Mouse (Mus musculus) forebrain, embryonic 14.5 days (tissue): Measurements from ENCODE around the gene Gm13285. TPM values are rescaled to one million over a fixed set of nuclear protein-coding genes. Genes with fewer than 3 reads are reported as not detected.

Source experiments
- ATAC-seq: fragments of 200-750 bp; cut with Nextera tagmentation; 2 replicates; pipeline ENCODE4 v1.8.0; 2017; ENCODE audit warnings: mild to moderate bottlenecking, moderate library complexity
- DNase-seq: peaks from one replicate; pipeline ENCODE4 v3.0.0-alpha.2; 2015; ENCODE audit warnings: low spot score
- H3K27ac ChIP-seq: fragments of 300-500 bp; sonication (generic); 2 replicates; pipeline ENCODE4 v1.5.1; 2014; ENCODE audit warnings: low read depth, mild to moderate bottlenecking, control low read depth, low read length, moderate library complexity
- H3K27me3 ChIP-seq: fragments of 300-500 bp; sonication (generic); replicated peaks from 2 replicates; pipeline ENCODE4 v1.6.1; 2014; ENCODE audit warnings: low read length, control low read depth, mixed read lengths; ENCODE audit not compliant: control insufficient read depth, insufficient read depth
- H3K36me3 ChIP-seq: fragments of 300-500 bp; sonication (generic); 2 replicates; pipeline ENCODE4 v1.6.1; 2014; ENCODE audit warnings: low read length, control low read depth; ENCODE audit not compliant: control insufficient read depth, insufficient read depth
- H3K4me1 ChIP-seq: fragments of 300-500 bp; sonication (generic); 2 replicates; pipeline ENCODE4 v1.6.1; 2014; ENCODE audit warnings: antibody characterized with exemption, low read length, control low read depth; ENCODE audit not compliant: control insufficient read depth, insufficient read depth
- H3K4me2 ChIP-seq: fragments of 300-500 bp; sonication (generic); 2 replicates; pipeline ENCODE4 v1.6.1; 2014; ENCODE audit warnings: mild to moderate bottlenecking, control low read depth, low read length
- H3K4me3 ChIP-seq: fragments of 300-500 bp; sonication (generic); 2 replicates; pipeline ENCODE4 v1.5.1; 2014; ENCODE audit warnings: low read depth, low read length, control low read depth
- H3K9ac ChIP-seq: fragments of 300-500 bp; sonication (generic); 2 replicates; pipeline ENCODE4 v1.6.1; 2014; ENCODE audit warnings: mild to moderate bottlenecking, low read length, control low read depth, moderate library complexity
- H3K9me3 ChIP-seq: fragments of 300-500 bp; sonication (generic); replicated peaks from 2 replicates; pipeline ENCODE4 v1.6.1; 2016; ENCODE audit warnings: low read length, control low read depth, mixed read lengths; ENCODE audit not compliant: control insufficient read depth
- WGBS: fragments of 180-500 bp; shearing (Covaris S2); extraction: QIAGEN DNeasy Blood & Tissue Kit; methylation state at CpG from one replicate; pipeline ENCODE4 v1.1.7; 2014; 5-methylcytosine and 5-hydroxymethylcytosine counted together
- polyA plus RNA-seq: library from polyadenylated mRNA; unstranded; fragments of >200 nt; fragmentation: Nextera tagmentation; extraction: Ambion mirVana; gene quantifications from 2 replicates; pipeline ENCODE4 v1.2.1, GENCODE M21; 2014

Gene Gm13285
- polyA plus RNA-seq, 1 experiment from 2014 or later = 0.13 TPM

GRCm38 (mm10) chr4:88849698-88850097, 50.2 kb downstream of the Gm13285 start, which contains the start of gene Ifna1:
Gene Ifna1 (plus strand): TSS chr4:88850087.
- WGBS = 35% methylated on average over 1 of the region's 1 CpGs

More at GRCm38 (mm10) chr4:88849698-88850097, 50.2 kb downstream of the Gm13285 start, which contains the start of gene Ifna1:
- no peaks in the 10 kb centered on the region for H3K4me1 ChIP-seq
- no peaks in the 10 kb centered on the region for H3K9me3 ChIP-seq
- DNase-seq (no peak), ATAC-seq (no peak)
- no peak within 1 kb of the TSS for H3K4me2 ChIP-seq
- H3K4me3 ChIP-seq = no peak within 1 kb of the TSS
- H3K27me3 ChIP-seq = no peaks in the 10 kb centered on the region
- H3K9ac ChIP-seq = no peak within 1 kb of the TSS
- no peaks in the 10 kb centered on the region for H3K36me3 ChIP-seq
- H3K27ac ChIP-seq = no peak within 1 kb of the TSS

Other genes with a start within 250 kb of the Gm13285 start
- gene Ifna15, start 241.4 kb upstream of the Gm13285 start, polyA plus RNA-seq = not detected in 2 replicates
- not detected in 2 replicates for gene Ifna14, start 227.9 kb upstream of the Gm13285 start, polyA plus RNA-seq
- gene Ifna9, start 207.3 kb upstream of the Gm13285 start, polyA plus RNA-seq = not detected in 2 replicates
- gene Ifna12, start 196.3 kb upstream of the Gm13285 start, polyA plus RNA-seq = not detected in 2 replicates
- not detected in 2 replicates for gene C87499, start 165.3 kb upstream of the Gm13285 start, polyA plus RNA-seq
- not detected in 2 replicates for gene Ifna13, start 155.2 kb upstream of the Gm13285 start, polyA plus RNA-seq
- gene Ifna16, start 122.7 kb upstream of the Gm13285 start, polyA plus RNA-seq = not detected in 2 replicates
- gene Ifna2, start 115.8 kb upstream of the Gm13285 start, polyA plus RNA-seq = not detected in 2 replicates
- not detected in 2 replicates for gene Ifnab, start 108.3 kb upstream of the Gm13285 start, polyA plus RNA-seq
- 2.0 and 2.3 TPM in 2 replicates for gene Gm26566, start 77.9 kb upstream of the Gm13285 start, polyA plus RNA-seq
- gene Klhl9, start 77.2 kb upstream of the Gm13285 start, polyA plus RNA-seq = 145 and 154 TPM in 2 replicates
- gene Gm13271, start 44.8 kb upstream of the Gm13285 start, polyA plus RNA-seq = not detected in 2 replicates
- gene Gm13283, start 39.5 kb upstream of the Gm13285 start, polyA plus RNA-seq = not detected in 2 replicates
- not detected in 2 replicates for gene Gm13290, start 25.8 kb upstream of the Gm13285 start, polyA plus RNA-seq
- gene Gm13289, start 22.7 kb upstream of the Gm13285 start, polyA plus RNA-seq = not detected in 2 replicates
- gene Gm13272, start 19.8 kb upstream of the Gm13285 start, polyA plus RNA-seq = not detected in 2 replicates
- not detected in 2 replicates for gene Ifnz, start 17.5 kb upstream of the Gm13285 start, polyA plus RNA-seq
- not detected in 2 replicates for gene Gm13276, start 14.0 kb upstream of the Gm13285 start, polyA plus RNA-seq
- gene Gm13277, start 11.0 kb upstream of the Gm13285 start, polyA plus RNA-seq = not detected in 2 replicates
- gene Gm13278, start 8.1 kb upstream of the Gm13285 start, polyA plus RNA-seq = not detected in 2 replicates
- gene Gm13275, start 5.2 kb upstream of the Gm13285 start, polyA plus RNA-seq = not detected in 2 replicates
- not detected in 2 replicates for gene Gm13279, start 2.3 kb upstream of the Gm13285 start, polyA plus RNA-seq
- gene Gm13287, start 3.6 kb downstream of the Gm13285 start, polyA plus RNA-seq = not detected in 2 replicates
- not detected in 2 replicates for gene Gm13288, start 5.9 kb downstream of the Gm13285 start, polyA plus RNA-seq
- not detected in 2 replicates for gene Ifna7, start 16.6 kb downstream of the Gm13285 start, polyA plus RNA-seq
- not detected in 2 replicates for gene Ifna11, start 20.3 kb downstream of the Gm13285 start, polyA plus RNA-seq
- gene Ifna6, start 27.8 kb downstream of the Gm13285 start, polyA plus RNA-seq = not detected in 2 replicates
- gene Ifna5, start 35.9 kb downstream of the Gm13285 start, polyA plus RNA-seq = not detected in 2 replicates
- not detected in 2 replicates for gene Ifna4, start 42.2 kb downstream of the Gm13285 start, polyA plus RNA-seq
- gene Ifna1, start 50.4 kb downstream of the Gm13285 start, polyA plus RNA-seq = not detected in 2 replicates
- not detected in 2 replicates for gene Ifne, start 80.5 kb downstream of the Gm13285 start, polyA plus RNA-seq